Mouse (Mus musculus) kidney, embryonic 14.5 days (tissue): ENCODE results near the gene Fam126a. TPM values are rescaled to one million over a fixed set of nuclear protein-coding genes. Genes with fewer than 3 reads are reported as not detected.

Experiments
- ATAC-seq: fragments of 200-750 bp; cut with Nextera tagmentation; 2 replicates; pipeline ENCODE4 v1.8.0; 2017; ENCODE audit warnings: moderate number of reproducible peaks, mild to moderate bottlenecking, moderate TSS enrichment, moderate library complexity; ENCODE audit not compliant: low FRiP score, low TSS enrichment
- H3K27ac ChIP-seq: fragments of 300-500 bp; sonication (generic); 2 replicates; pipeline ENCODE4 v1.5.1; 2014; ENCODE audit warnings: low read depth, mild to moderate bottlenecking, low read length, moderate library complexity, mixed read lengths
- H3K27me3 ChIP-seq: fragments of 300-500 bp; sonication (generic); 2 replicates; pipeline ENCODE4 v1.6.1; 2014; ENCODE audit warnings: mild to moderate bottlenecking, low read length; ENCODE audit not compliant: control insufficient read depth, insufficient read depth
- H3K36me3 ChIP-seq: fragments of 300-500 bp; sonication (generic); 2 replicates; pipeline ENCODE4 v1.6.1; 2014; ENCODE audit warnings: low read length, mixed read lengths; ENCODE audit not compliant: control insufficient read depth, insufficient read depth
- H3K4me1 ChIP-seq: fragments of 300-500 bp; sonication (generic); 2 replicates; pipeline ENCODE4 v1.6.1; 2014; ENCODE audit warnings: low read length, mixed read lengths; ENCODE audit not compliant: control insufficient read depth, insufficient read depth
- H3K4me2 ChIP-seq: fragments of 300-500 bp; sonication (generic); replicated peaks from 2 replicates; pipeline ENCODE4 v1.6.1; 2014; ENCODE audit warnings: low read depth, mild to moderate bottlenecking, low read length
- H3K4me3 ChIP-seq: fragments of 300-500 bp; sonication (generic); 2 replicates; pipeline ENCODE4 v1.5.1; 2014; ENCODE audit warnings: mild to moderate bottlenecking, low read length
- H3K9ac ChIP-seq: fragments of 300-500 bp; sonication (generic); 2 replicates; pipeline ENCODE4 v1.6.1; 2014; ENCODE audit warnings: low read depth, mild to moderate bottlenecking, low read length, moderate library complexity
- H3K9me3 ChIP-seq: fragments of 300-500 bp; sonication (generic); 2 replicates; pipeline ENCODE4 v1.6.1; 2016; ENCODE audit warnings: low read length; ENCODE audit not compliant: control insufficient read depth
- WGBS: fragments of 180-500 bp; shearing (Covaris S2); extraction: QIAGEN DNeasy Blood & Tissue Kit; methylation state at CpG from one replicate; pipeline ENCODE4 v1.1.7; 2014; 5-methylcytosine and 5-hydroxymethylcytosine counted together
- polyA plus RNA-seq: library from polyadenylated mRNA; unstranded; fragments of >200 nt; fragmentation: Nextera tagmentation; extraction: Ambion mirVana; gene quantifications from 2 replicates; pipeline ENCODE4 v1.2.1, GENCODE M21; 2014

Fam126a gene
- polyA plus RNA-seq, 1 experiment from 2014 or later, result 26.8 TPM

DNA sequence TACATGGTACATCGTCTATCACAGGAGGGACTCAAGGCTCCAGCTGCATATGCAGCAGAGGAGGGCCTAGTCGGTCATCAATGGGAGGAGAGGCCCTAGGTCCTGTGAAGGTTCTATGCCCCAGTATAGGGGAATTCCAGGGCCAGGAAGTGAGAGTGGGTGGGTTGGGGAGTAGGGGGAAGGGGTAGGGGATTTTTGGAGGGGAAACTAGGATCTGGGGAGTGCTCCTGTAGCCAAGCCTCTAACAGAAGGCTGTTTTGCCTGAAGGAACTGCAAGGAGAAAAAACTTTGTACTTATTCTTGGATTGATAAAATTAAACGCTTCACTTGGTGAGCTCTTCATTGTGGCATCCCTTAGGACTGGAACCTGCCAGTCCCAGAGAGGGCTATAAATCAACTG is 30.5 kb upstream of the Fam126a start:
- Histone ChIP-seq H3K4me2 (no peak overlapping the region), H3K36me3 (no peaks in the 10 kb centered on the region), H3K27me3 (no peaks in the 10 kb centered on the region), H3K4me3 (no peak overlapping the region), H3K9me3 (no peaks in the 10 kb centered on the region), H3K9ac (no peak overlapping the region), H3K27ac (no peak overlapping the region), H3K4me1 (no peaks in the 10 kb centered on the region)
- WGBS, result 53% methylated on average over 3 of the region's 3 CpGs
- no peak for ATAC-seq

DNA sequence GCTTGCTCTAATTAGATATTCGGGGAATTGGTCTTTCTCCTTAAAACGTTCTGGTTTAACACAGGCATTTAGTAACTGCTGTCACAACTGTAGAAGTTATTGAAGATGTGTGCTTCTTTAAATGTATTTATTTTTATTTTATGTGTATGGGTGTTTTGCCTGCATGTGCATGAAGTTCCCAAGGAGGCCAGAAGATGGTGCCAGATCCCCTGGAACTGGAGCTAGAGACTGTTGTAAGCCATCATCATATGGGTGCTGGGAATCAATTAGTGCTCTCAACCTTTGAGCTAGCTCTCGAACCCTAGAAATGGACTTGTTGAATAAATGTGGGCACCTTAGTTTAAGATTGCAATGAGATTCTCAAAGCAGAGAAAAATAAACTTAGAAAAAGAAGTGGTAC is 27.1 kb upstream of the Fam126a start:
- no peak for ATAC-seq
- no peaks in the 10 kb centered on the region for H3K27me3 ChIP-seq
- H3K27ac ChIP-seq, result no peak overlapping the region
- H3K9ac ChIP-seq, result no peak overlapping the region
- no peaks in the 10 kb centered on the region for H3K36me3 ChIP-seq
- WGBS, result 77% methylated on average over 3 of the region's 3 CpGs
- 0 out of 2 replicates have a peak, but pooled peaks cover 5% of the 10 kb centered on the region for H3K4me1 ChIP-seq
- H3K4me2 ChIP-seq, result no peak overlapping the region
- H3K4me3 ChIP-seq, result no peak overlapping the region
- peaks cover 3% of the 10 kb centered on the region; the same call in 1 of the 2 replicates for H3K9me3 ChIP-seq

DNA sequence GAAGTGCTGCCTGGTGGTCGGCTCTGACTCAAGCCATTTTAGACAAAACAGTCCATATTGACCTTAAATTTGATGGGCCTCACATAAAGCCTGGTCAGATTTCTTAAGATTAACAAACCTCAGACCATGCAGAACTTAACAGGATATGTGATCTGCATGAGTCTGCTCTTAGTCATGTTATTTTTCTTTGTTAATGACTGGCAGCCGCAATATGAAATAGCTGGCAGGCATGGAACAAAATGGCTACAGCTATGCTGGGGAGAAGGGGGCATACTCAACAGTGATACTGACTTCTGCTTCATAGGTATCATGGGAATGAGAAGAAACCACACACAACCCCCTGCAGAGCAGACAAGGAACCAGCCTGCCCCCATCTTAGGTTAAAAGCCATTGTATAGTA is 26.4 kb upstream of the Fam126a start:
- no peak for ATAC-seq
- H3K9me3 ChIP-seq, result peaks cover 3% of the 10 kb centered on the region; the same call in 1 of the 2 replicates
- no peak overlapping the region for H3K27ac ChIP-seq
- H3K9ac ChIP-seq, result no peak overlapping the region
- H3K4me1 ChIP-seq, result 0 out of 2 replicates have a peak, but pooled peaks cover 5% of the 10 kb centered on the region
- H3K4me2 ChIP-seq, result no peak overlapping the region
- H3K36me3 ChIP-seq, result no peaks in the 10 kb centered on the region
- WGBS, result 92% methylated on average over 2 of the region's 2 CpGs
- no peaks in the 10 kb centered on the region for H3K27me3 ChIP-seq
- H3K4me3 ChIP-seq, result no peak overlapping the region

DNA sequence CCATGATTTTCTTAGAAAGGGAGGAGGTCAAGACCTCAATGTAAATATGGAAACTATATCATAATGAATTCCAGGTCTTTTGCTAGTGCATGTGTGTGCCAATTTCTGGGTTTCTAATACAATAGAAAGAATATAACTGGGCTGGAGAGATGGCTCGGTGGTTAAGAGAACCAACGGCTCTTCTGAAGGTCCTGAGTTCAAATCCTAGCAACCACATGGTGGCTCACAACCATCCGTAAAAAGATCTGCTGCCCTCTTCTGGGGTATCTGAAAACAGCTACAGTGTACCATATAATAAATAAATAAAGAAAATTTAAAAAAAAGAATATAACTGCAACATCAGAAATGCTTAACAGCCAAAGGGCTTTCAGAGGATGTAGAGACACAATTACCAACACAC is 23.9 kb upstream of the Fam126a start:
- Histone ChIP-seq H3K4me1 (0 out of 2 replicates have a peak, but pooled peaks cover 5% of the 10 kb centered on the region), H3K9me3 (peaks cover 3% of the 10 kb centered on the region; the same call in 1 of the 2 replicates), H3K36me3 (no peaks in the 10 kb centered on the region), H3K27me3 (no peaks in the 10 kb centered on the region), H3K4me3 (no peak overlapping the region), H3K27ac (no peak overlapping the region), H3K9ac (no peak overlapping the region), H3K4me2 (no peak overlapping the region)
- 93% methylated on average over 3 of the region's 3 CpGs for WGBS
- no peak for ATAC-seq

DNA sequence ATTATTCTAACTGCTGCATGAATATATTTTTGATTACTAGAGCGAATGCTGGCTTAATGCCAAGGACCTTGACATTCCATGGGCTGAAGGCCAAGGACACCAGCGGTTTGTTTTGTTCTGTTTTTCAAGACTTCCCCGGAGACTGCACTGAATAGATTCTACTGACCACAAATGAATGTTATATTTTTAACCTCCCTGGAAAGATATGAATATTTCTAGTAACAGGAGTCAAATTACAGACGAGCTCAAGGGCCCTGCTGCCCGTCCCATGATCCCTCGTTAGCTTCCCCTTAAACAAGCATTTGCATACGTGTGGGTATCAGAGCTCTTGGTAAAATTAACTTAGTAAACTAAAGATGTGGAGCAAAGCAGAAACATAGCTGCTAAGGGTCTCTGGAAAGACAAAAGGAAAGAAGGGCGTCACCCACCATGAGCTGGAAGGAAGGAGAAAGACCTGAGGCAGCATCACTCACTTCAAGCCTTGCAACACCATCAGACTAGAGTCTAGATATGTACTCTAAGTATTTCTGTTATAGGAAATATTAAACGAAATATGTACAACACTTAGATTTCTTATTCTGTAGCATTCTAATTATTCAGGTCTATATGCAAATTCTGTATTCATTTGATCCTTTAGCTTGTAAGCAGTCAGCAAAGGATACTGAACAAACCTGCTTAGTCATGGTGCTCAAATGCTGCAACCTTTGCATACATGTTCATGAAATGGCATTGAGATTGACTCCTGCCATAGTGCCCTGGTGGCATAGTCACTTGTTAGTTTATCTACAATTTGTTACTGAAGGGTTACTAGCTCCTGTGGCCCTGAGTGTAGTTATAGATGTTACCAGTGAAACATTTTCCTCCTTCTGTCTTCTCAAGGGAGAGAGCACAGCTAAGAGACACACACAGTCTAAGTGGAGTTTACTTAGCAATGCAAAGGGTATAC is 23.0 kb upstream of the Fam126a start:
- Histone ChIP-seq H3K4me2 (no peak overlapping the region), H3K4me3 (no peak overlapping the region), H3K27me3 (no peaks in the 10 kb centered on the region), H3K9me3 (peaks cover 3% of the 10 kb centered on the region; the same call in 1 of the 2 replicates), H3K27ac (no peak overlapping the region), H3K36me3 (no peaks in the 10 kb centered on the region), H3K9ac (no peak overlapping the region), H3K4me1 (0 out of 2 replicates have a peak, but pooled peaks cover 5% of the 10 kb centered on the region)
- 54% methylated on average over 9 of the region's 9 CpGs for WGBS
- no peak for ATAC-seq

DNA sequence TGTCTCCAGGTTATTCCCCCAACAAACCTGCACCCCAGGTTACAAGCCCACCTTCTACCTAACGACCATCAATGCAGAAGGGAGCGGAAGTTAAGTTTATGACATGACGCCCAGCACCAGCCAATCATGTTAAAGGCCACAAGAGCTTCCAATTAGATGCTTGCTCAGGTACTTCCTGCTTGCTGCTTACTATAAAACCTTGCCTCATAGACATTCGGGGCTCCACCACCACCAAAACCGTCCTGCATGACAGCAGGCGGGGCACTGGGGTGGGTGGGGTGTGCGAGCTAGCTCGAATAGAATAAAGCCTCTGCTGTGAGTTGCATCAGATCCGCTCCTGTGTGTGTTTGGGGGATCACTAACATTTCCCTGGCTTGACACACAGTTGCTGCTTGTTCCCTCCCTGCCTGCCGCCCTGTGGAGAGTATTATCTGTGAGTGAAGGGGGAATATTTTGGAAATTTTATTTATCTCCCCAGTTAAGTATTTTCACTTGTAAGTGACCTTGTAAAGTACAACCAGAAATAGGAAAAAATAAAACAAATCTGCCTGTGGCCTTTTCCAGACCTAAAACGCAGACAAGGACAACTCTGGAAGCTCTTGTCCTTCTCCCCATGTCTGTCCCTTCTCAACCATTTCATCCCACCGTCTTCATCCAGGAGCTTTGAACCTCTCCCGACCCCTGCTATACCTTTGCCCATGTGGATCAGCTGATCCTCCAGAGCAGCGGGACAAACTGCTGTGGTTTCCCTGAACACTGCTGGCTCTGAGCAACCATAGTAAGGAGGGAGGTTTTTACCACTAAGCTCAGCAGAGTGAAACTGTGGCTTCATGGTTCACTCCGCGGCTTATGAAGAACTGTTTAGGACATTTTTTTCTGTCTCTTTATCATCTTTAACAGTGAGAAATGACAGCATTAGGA is 21.5 kb upstream of the Fam126a start:
- Histone ChIP-seq H3K36me3 (no peaks in the 10 kb centered on the region), H3K9ac (no peak overlapping the region), H3K4me3 (no peak overlapping the region), H3K27me3 (no peaks in the 10 kb centered on the region), H3K4me1 (0 out of 2 replicates have a peak, but pooled peaks cover 5% of the 10 kb centered on the region), H3K4me2 (no peak overlapping the region), H3K27ac (no peak overlapping the region), H3K9me3 (peaks cover 3% of the 10 kb centered on the region; the same call in 1 of the 2 replicates)
- no peak for ATAC-seq
- 61% methylated on average over 16 of the region's 16 CpGs for WGBS

DNA sequence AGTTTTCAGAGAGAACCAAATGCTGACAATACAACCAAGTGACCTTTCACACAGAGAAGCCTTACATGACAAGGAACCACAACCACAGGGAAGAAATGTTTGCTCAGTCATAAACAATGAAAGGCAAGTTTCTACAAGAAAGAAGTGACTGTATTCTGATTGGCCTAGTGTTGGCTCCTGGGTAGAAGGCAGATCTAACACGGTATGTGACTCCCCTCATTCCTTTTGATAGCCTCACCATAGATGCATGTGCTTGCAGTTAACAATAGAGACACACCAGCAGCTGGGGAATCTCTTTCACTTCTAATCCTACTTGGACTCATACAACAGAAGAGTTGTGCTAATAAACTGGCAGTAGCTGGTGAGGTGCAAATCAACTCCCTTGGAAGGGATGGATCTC is 17.3 kb upstream of the Fam126a start:
- H3K27ac ChIP-seq, result no peak overlapping the region
- H3K27me3 ChIP-seq, result no peaks in the 10 kb centered on the region
- ATAC-seq, result no peak
- no peak overlapping the region for H3K4me2 ChIP-seq
- no peaks in the 10 kb centered on the region for H3K36me3 ChIP-seq
- no peaks in the 10 kb centered on the region for H3K9me3 ChIP-seq
- H3K9ac ChIP-seq, result no peak overlapping the region
- WGBS, result 44% methylated on average over 1 of the region's 1 CpGs
- H3K4me1 ChIP-seq, result no peaks in the 10 kb centered on the region
- no peak overlapping the region for H3K4me3 ChIP-seq

DNA sequence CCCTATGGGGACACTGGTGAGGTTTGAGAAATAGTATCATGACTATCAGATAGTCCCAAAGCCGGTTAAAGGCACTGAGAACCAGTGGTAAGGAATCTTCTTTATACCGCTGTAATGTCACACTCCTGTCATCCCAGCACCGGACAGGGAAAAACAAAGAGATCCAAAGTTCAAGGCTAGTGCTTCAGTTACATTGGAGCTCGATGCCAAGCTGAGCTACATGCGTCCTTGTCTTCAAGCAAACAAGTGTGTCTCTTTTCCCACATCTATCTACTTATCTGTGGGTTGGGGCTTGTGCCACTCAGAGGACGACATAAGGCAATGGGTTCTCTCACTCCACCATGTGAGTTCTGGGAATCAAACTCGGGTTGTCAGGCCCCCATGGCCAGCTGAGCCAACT is 16.5 kb upstream of the Fam126a start:
- Histone ChIP-seq H3K27me3 (no peaks in the 10 kb centered on the region), H3K27ac (no peak overlapping the region), H3K9ac (no peak overlapping the region), H3K4me1 (no peaks in the 10 kb centered on the region), H3K4me3 (no peak overlapping the region), H3K36me3 (no peaks in the 10 kb centered on the region), H3K4me2 (no peak overlapping the region), H3K9me3 (no peaks in the 10 kb centered on the region)
- 80% methylated on average over 7 of the region's 7 CpGs for WGBS
- ATAC-seq, result no peak
